8 mouse cellular contexts compared by ENCODE assay signal in the genomic region with DNA sequence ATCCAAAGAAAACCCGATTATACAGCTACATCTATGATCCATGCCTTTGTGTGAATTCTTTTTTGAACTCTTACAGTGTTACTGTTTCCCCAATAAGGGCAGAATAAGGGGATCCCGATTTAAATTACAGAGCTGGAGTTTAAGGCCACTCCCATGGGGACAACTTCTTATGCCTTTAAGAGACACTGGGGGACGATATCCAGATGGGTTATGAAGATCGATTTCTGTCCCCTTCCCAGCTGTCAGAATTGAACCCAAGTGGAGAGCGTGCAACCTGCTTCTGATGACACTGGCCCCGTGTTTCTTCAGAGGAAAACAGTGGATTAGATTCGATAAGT. TPM values are rescaled to one million over a fixed set of nuclear protein-coding genes. Genes with fewer than 3 reads are reported as not detected.
DNase-seq lines count a peak whose midpoint lies in the region; ATAC-seq and TF ChIP-seq lines count a peak whose summit lies in the region.

No protein-coding gene starts in this region.

- H3K36me3 ChIP-seq in lung, postnatal 0 days (ENCODE audit: insufficient read depth, low read length), result no peaks in the 10 kb centered on the region
- H3K36me3 ChIP-seq in erythroblast, embryonic 14.5 days (ENCODE audit: control insufficient read depth), result no peaks in the 10 kb centered on the region
- H3K36me3 ChIP-seq in limb, embryonic 15.5 days, result no peaks in the 10 kb centered on the region
- H3K36me3 ChIP-seq in stomach, embryonic 15.5 days, result no peaks in the 10 kb centered on the region

- no peaks in the 10 kb centered on the region for H3K4me1 ChIP-seq in lung, postnatal 0 days (ENCODE audit: insufficient read depth, low read depth, low read length)
- peaks cover 56% of the 10 kb centered on the region for H3K4me1 ChIP-seq in erythroblast, embryonic 14.5 days (ENCODE audit: control insufficient read depth)
- H3K4me1 ChIP-seq in limb, embryonic 15.5 days, result peaks cover 3% of the 10 kb centered on the region; the same call in 1 of the 2 replicates
- no peaks in the 10 kb centered on the region for H3K4me1 ChIP-seq in stomach, embryonic 15.5 days

- peak; percentile 3; the same call in 1 of the 2 replicates for ATAC-seq in lung, postnatal 0 days
- ATAC-seq in limb, embryonic 15.5 days (ENCODE audit: insufficient number of reproducible peaks, low FRiP score, low TSS enrichment, low read depth), result peak; percentile 14; the same call in 1 of the 2 replicates
- peak; percentile 36; the same call in 1 of the 2 replicates for ATAC-seq in stomach, embryonic 15.5 days (ENCODE audit: insufficient read depth, low FRiP score, low read depth)

- H3K27ac ChIP-seq in lung, postnatal 0 days (ENCODE audit: low read length), result no peak overlapping the region
- H3K27ac ChIP-seq in limb, embryonic 15.5 days, result peak overlapping the region; percentile 50; the same call in 1 of the 2 replicates
- H3K27ac ChIP-seq in stomach, embryonic 15.5 days, result peak overlapping the region; percentile 68; the same call in 1 of the 2 replicates

- 21% methylated on average over 7 of the region's 7 CpGs for WGBS in lung, postnatal 0 days
- 16% methylated on average over 7 of the region's 7 CpGs for WGBS in limb, embryonic 15.5 days
- 25% methylated on average over 7 of the region's 7 CpGs for WGBS in stomach, embryonic 15.5 days

- no peak for TF ChIP-seq CTCF in lung, postnatal 0 days (IDR thresholded peaks at IDR 0.05)

- no peak for TF ChIP-seq EP300 in lung, postnatal 0 days (IDR thresholded peaks at IDR 0.05)

- H3K4me2 ChIP-seq in lung, postnatal 0 days (replicated peaks; ENCODE audit: low read depth, low read length), result peak overlapping the region; percentile 59
- peak overlapping the region; percentile 42 for H3K4me2 ChIP-seq in limb, embryonic 15.5 days
- peak overlapping the region; percentile 64 for H3K4me2 ChIP-seq in stomach, embryonic 15.5 days

- no peak for DNase-seq in lung, postnatal 0 days (ENCODE audit: low spot score)
- no peak for DNase-seq in lung, postnatal 10 days
- DNase-seq in ovary, postnatal 10 days (ENCODE audit: low spot score), result no peak
- DNase-seq in cerebellum, postnatal 10 days, result no peak
- no peak for DNase-seq in MN1 (ENCODE audit: low spot score)

- peak overlapping the region; percentile 59 for H3K4me3 ChIP-seq in lung, postnatal 0 days (ENCODE audit: low read depth, low read length)
- peak overlapping the region; percentile 72 for H3K4me3 ChIP-seq in erythroblast, embryonic 14.5 days (replicated peaks)
- peak overlapping the region; percentile 59 for H3K4me3 ChIP-seq in limb, embryonic 15.5 days
- peak overlapping the region; percentile 58 for H3K4me3 ChIP-seq in stomach, embryonic 15.5 days (replicated peaks)

- H3K9me3 ChIP-seq in lung, postnatal 0 days (ENCODE audit: low read length), result no peaks in the 10 kb centered on the region
- H3K9me3 ChIP-seq in erythroblast, embryonic 14.5 days (ENCODE audit: control insufficient read depth, low read length), result no peaks in the 10 kb centered on the region
- H3K9me3 ChIP-seq in limb, embryonic 15.5 days, result no peaks in the 10 kb centered on the region
- no peaks in the 10 kb centered on the region for H3K9me3 ChIP-seq in stomach, embryonic 15.5 days

- 0 out of 2 replicates have a peak overlapping the region, but pooled peaks have one; percentile 46 for H3K9ac ChIP-seq in lung, postnatal 0 days (replicated peaks; ENCODE audit: low read depth)
- H3K9ac ChIP-seq in limb, embryonic 15.5 days, result no peak overlapping the region
- H3K9ac ChIP-seq in stomach, embryonic 15.5 days, result no peak overlapping the region

- no peaks in the 10 kb centered on the region for H3K27me3 ChIP-seq in lung, postnatal 0 days (replicated peaks; ENCODE audit: insufficient read depth, low read length)
- no peaks in the 10 kb centered on the region for H3K27me3 ChIP-seq in erythroblast, embryonic 14.5 days (ENCODE audit: control insufficient read depth)
- H3K27me3 ChIP-seq in limb, embryonic 15.5 days, result no peaks in the 10 kb centered on the region
- H3K27me3 ChIP-seq in stomach, embryonic 15.5 days (replicated peaks), result no peaks in the 10 kb centered on the region

RNA-seq across cellular contexts. Expression of gene Slc9a6, which starts 0.3 kb away (rescaled TPM):
- polyA plus RNA-seq in lung, postnatal 0 days (2015; fragmentation: Nextera tagmentation; extraction: Ambion mirVana), result 15.1 and 16.1 TPM in 2 replicates
- 0.41 and 0.89 TPM in 2 replicates for polyA plus RNA-seq in erythroblast, embryonic 14.5 days (2012)
- 12.3 and 16.7 TPM in 2 replicates for polyA plus RNA-seq in limb, embryonic 15.5 days (2015; fragmentation: Nextera tagmentation; extraction: Ambion mirVana)
- 12.0 and 13.5 TPM in 2 replicates for polyA plus RNA-seq in stomach, embryonic 15.5 days (2015; fragmentation: Nextera tagmentation; extraction: Ambion mirVana)

RNA-seq across cellular contexts. Expression of gene Mmgt1, which starts 11.4 kb away (rescaled TPM):
- 11.8 and 12.1 TPM in 2 replicates for polyA plus RNA-seq in lung, postnatal 0 days (2015; fragmentation: Nextera tagmentation; extraction: Ambion mirVana)
- 0.04 and 0.07 TPM in 2 replicates for polyA plus RNA-seq in erythroblast, embryonic 14.5 days (2012)
- 24.3 and 24.5 TPM in 2 replicates for polyA plus RNA-seq in limb, embryonic 15.5 days (2015; fragmentation: Nextera tagmentation; extraction: Ambion mirVana)
- 21.2 and 24.8 TPM in 2 replicates for polyA plus RNA-seq in stomach, embryonic 15.5 days (2015; fragmentation: Nextera tagmentation; extraction: Ambion mirVana)

RNA-seq across cellular contexts. Expression of gene Gm648, which starts 59.8 kb away (rescaled TPM):
- 0.11 TPM in 1 of 2 replicates, not detected in the other for polyA plus RNA-seq in lung, postnatal 0 days (2015; fragmentation: Nextera tagmentation; extraction: Ambion mirVana)
- polyA plus RNA-seq in erythroblast, embryonic 14.5 days (2012), result not detected in 2 replicates
- polyA plus RNA-seq in limb, embryonic 15.5 days (2015; fragmentation: Nextera tagmentation; extraction: Ambion mirVana), result not detected in 2 replicates
- polyA plus RNA-seq in stomach, embryonic 15.5 days (2015; fragmentation: Nextera tagmentation; extraction: Ambion mirVana), result not detected in 2 replicates

Comparison
In these comparisons a context has a peak if more than half of its experiments do, and no peak if none do; other contexts are left out.
1. RNA of gene Mmgt1, which starts 11.4 kb away (polyA plus RNA-seq): 24.3 to 24.5 TPM in limb, embryonic 15.5 days, 21.2 to 24.8 TPM in stomach, embryonic 15.5 days and 11.8 to 12.1 TPM in lung, postnatal 0 days; 0.04 to 0.07 TPM in erythroblast, embryonic 14.5 days; every median in the first group is over 10 times any median in the second.
2. Peak in every context shown above with its lines, with median percentiles within 50 percentile points of each other: ATAC-seq, H3K4me2 ChIP-seq and H3K4me3 ChIP-seq.